Mouse (Mus musculus) intestine, postnatal 0 days (tissue): ENCODE measurements around the gene Lifr. TPM values are rescaled to one million over a fixed set of nuclear protein-coding genes. Genes with fewer than 3 reads are reported as not detected.

Experiments used
- ATAC-seq: fragments of 200-750 bp; cut with Nextera tagmentation; 2 replicates; pipeline ENCODE4 v1.8.0; 2017; ENCODE audit warnings: mild to moderate bottlenecking, moderate TSS enrichment, moderate library complexity
- H3K27ac ChIP-seq: fragments of 300-500 bp; sonication (generic); 2 replicates; pipeline ENCODE4 v1.5.1; 2014; ENCODE audit warnings: mild to moderate bottlenecking, low read depth, low read length, moderate library complexity
- H3K27me3 ChIP-seq: fragments of 300-500 bp; sonication (generic); replicated peaks from 2 replicates; pipeline ENCODE4 v1.6.1; 2014; ENCODE audit warnings: low read length, mixed read lengths; ENCODE audit not compliant: control insufficient read depth, insufficient read depth
- H3K36me3 ChIP-seq: fragments of 300-500 bp; sonication (generic); 2 replicates; pipeline ENCODE4 v1.6.1; 2014; ENCODE audit warnings: mild to moderate bottlenecking, moderate library complexity; ENCODE audit not compliant: control insufficient read depth, insufficient read depth
- H3K4me1 ChIP-seq: fragments of 300-500 bp; sonication (generic); replicated peaks from 2 replicates; pipeline ENCODE4 v1.6.1; 2014; ENCODE audit warnings: antibody characterized with exemption, low read length, mixed read lengths; ENCODE audit not compliant: control insufficient read depth, insufficient read depth
- H3K4me2 ChIP-seq: fragments of 300-500 bp; sonication (generic); replicated peaks from 2 replicates; pipeline ENCODE4 v1.6.1; 2014; ENCODE audit warnings: low read depth, mild to moderate bottlenecking, moderate library complexity
- H3K4me3 ChIP-seq: fragments of 300-500 bp; sonication (generic); 2 replicates; pipeline ENCODE4 v1.5.1; 2014; ENCODE audit warnings: low read depth, low read length
- H3K9ac ChIP-seq: fragments of 300-500 bp; sonication (generic); 2 replicates; pipeline ENCODE4 v1.6.1; 2014; ENCODE audit warnings: mild to moderate bottlenecking, low read depth, low read length
- H3K9me3 ChIP-seq: fragments of 300-500 bp; sonication (generic); 2 replicates; pipeline ENCODE4 v1.6.1; 2016; ENCODE audit warnings: mixed run types; ENCODE audit not compliant: control insufficient read depth
- CTCF ChIP-seq: sonication (generic); IDR thresholded peaks from 2 replicates; pipeline ENCODE4 v1.5.1; 2016; ENCODE audit warnings: low read depth, mild to moderate bottlenecking, control low read depth, antibody characterized with exemption, moderate library complexity
- WGBS: fragments of 180-500 bp; shearing (Covaris S2); extraction: QIAGEN DNeasy Blood & Tissue Kit; methylation state at CpG from one replicate; pipeline ENCODE4 v1.1.7; 2014; 5-methylcytosine and 5-hydroxymethylcytosine counted together
- polyA plus RNA-seq: library from polyadenylated mRNA; unstranded; fragments of >200 nt; fragmentation: Nextera tagmentation; extraction: Ambion mirVana; gene quantifications from 2 replicates; pipeline ENCODE4 v1.2.1, GENCODE M21; 2015

Lifr gene
- polyA plus RNA-seq, 1 experiment from 2014 or later, result 6.3 TPM

DNA sequence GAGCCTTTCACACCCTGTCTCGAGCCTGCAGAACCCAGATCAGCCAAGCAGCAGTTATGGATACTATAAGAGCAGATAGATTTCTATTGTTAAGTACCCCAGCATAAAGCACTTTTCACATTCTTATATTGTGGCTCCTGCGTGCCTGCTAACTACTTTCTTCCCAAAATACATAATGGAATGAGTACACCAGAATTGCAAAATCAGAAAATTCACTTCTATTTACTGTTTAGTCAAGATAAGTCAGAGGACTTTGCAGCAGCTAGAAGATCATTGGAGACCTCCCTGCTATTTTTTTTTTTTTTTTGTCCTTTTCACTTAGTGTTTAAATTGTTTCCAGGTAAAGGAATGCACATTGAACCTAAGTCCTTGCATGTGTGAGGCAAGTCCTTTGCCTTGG, 38.3 kb upstream of the Lifr start:
- H3K27ac ChIP-seq, result no peak overlapping the region
- H3K4me2 ChIP-seq, result no peak overlapping the region
- WGBS, result 76% methylated on average over 2 of the region's 2 CpGs
- TF ChIP-seq CTCF, result no peak
- H3K36me3 ChIP-seq, result no peaks in the 10 kb centered on the region
- no peaks in the 10 kb centered on the region for H3K4me1 ChIP-seq
- 0 out of 2 replicates have a peak, but pooled peaks cover 4% of the 10 kb centered on the region for H3K27me3 ChIP-seq
- no peaks in the 10 kb centered on the region for H3K9me3 ChIP-seq
- no peak overlapping the region for H3K9ac ChIP-seq
- ATAC-seq, result no peak
- no peak overlapping the region for H3K4me3 ChIP-seq

DNA sequence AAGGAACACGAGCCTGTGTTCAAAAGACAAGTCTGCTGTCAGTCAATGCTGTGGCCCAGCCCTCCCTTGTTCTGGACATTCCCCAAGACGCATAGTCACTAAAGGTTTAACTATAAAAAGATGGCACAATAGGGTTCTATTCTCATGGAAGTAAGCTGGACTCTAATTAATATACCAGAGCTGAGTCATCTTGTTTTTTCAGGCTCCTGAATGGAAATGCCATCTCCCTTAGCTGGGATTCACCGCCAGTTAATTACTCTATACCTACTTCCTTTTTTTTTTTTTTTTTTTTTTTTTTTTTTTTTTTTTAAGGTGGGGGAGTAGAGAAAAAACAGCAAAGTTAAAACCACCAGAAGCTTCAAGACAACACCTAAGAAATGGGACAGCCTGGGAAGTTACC, 33.6 kb upstream of the Lifr start:
- Histone ChIP-seq H3K27me3 (no peaks in the 10 kb centered on the region), H3K9me3 (no peaks in the 10 kb centered on the region), H3K4me2 (no peak overlapping the region), H3K9ac (no peak overlapping the region), H3K4me1 (no peaks in the 10 kb centered on the region), H3K36me3 (no peaks in the 10 kb centered on the region), H3K27ac (no peak overlapping the region), H3K4me3 (no peak overlapping the region)
- WGBS, result 71% methylated on average over 3 of the region's 3 CpGs
- TF ChIP-seq CTCF, result no peak
- no peak for ATAC-seq

DNA sequence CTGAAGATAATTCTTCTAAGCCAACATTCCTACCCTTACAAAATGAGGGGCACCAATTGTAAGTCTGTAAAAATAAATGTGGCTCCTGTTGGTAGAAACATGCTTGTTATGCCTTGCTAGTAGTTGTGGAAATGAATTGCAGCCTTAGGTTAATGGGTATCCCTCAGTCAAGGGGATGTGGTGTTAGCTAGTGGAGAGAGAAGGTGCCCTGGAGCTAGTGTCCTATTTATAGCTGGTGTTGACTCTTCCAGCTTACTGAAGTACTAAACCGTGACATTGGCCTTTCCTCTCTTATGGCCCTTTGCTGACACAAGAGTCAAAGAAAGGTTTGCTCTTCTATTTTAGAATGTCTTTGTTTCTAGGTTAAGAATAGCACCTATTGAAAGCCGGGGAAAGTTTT, 29.9 kb upstream of the Lifr start:
- 71% methylated on average over 2 of the region's 2 CpGs for WGBS
- ATAC-seq, result no peak

DNA sequence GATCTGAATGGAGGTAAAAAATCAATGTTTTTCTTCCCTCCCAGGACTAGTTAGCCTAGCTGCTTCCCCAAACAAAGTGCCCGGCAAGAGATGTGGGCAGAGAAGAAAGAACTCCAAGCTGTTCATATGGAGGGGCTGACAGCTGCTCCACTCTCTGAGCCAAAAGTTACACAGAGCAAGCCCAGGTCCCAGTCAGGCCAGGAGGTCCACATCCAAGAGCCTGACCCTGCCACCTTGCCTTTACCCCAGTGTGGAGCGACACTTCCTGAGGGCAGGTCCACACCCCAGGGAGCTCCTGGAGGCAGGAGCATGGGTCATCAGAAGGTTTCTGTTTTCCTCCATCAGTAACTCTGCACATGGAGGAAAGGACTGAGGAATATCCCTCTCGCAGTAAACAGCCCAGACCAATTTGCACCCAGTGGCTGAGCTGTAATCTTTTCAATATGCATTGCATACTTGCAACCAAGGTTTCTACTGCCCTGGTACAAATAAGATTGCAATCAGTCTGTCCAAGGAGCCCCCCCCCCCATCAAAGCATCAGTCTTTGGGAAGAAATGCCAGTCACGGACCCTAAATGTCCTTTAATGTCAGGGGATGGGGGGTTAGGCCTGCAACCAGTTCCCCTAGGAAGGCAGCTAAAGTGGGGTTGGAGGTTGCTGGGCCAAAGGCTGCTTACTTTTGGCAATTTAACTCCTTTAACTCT, 28.3 kb upstream of the Lifr start:
- no peak overlapping the region for H3K27ac ChIP-seq
- H3K36me3 ChIP-seq, result no peaks in the 10 kb centered on the region
- H3K4me1 ChIP-seq, result no peaks in the 10 kb centered on the region
- H3K9ac ChIP-seq, result no peak overlapping the region
- ATAC-seq, result no peak
- H3K4me3 ChIP-seq, result no peak overlapping the region
- no peak overlapping the region for H3K4me2 ChIP-seq
- no peak for TF ChIP-seq CTCF
- no peaks in the 10 kb centered on the region for H3K9me3 ChIP-seq
- H3K27me3 ChIP-seq, result 0 out of 2 replicates have a peak, but pooled peaks cover 6% of the 10 kb centered on the region
- 71% methylated on average over 4 of the region's 4 CpGs for WGBS

More for the DNA sequence above, 29.9 kb upstream of the Lifr start:
- TF ChIP-seq CTCF, result no peak
- Histone ChIP-seq H3K4me3 (no peak overlapping the region), H3K9me3 (no peaks in the 10 kb centered on the region), H3K27ac (no peak overlapping the region), H3K27me3 (0 out of 2 replicates have a peak, but pooled peaks cover 6% of the 10 kb centered on the region), H3K4me1 (no peaks in the 10 kb centered on the region), H3K4me2 (no peak overlapping the region), H3K36me3 (no peaks in the 10 kb centered on the region), H3K9ac (no peak overlapping the region)

DNA sequence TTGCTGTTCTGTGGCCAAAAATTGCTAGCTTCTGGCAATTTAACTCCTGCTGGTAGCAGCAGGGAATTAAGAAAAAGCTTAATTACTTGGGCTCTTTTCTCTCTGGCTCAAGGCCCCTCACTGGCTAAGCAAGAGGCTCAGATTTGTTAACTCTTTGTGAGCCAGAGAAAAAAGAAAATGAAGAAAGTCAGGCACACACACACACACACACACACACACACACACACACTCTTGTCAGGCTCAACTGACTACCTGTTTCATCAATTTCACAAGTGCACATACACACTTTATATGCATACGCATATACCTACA, 27.8 kb upstream of the Lifr start:
- H3K9ac ChIP-seq, result no peak overlapping the region
- no peaks in the 10 kb centered on the region for H3K4me1 ChIP-seq
- WGBS, result 91% methylated on average over 1 of the region's 1 CpGs
- H3K36me3 ChIP-seq, result no peaks in the 10 kb centered on the region
- no peak for ATAC-seq
- 0 out of 2 replicates have a peak, but pooled peaks cover 6% of the 10 kb centered on the region for H3K27me3 ChIP-seq
- no peaks in the 10 kb centered on the region for H3K9me3 ChIP-seq
- no peak overlapping the region for H3K27ac ChIP-seq
- no peak overlapping the region for H3K4me3 ChIP-seq
- no peak overlapping the region for H3K4me2 ChIP-seq
- no peak for TF ChIP-seq CTCF

DNA sequence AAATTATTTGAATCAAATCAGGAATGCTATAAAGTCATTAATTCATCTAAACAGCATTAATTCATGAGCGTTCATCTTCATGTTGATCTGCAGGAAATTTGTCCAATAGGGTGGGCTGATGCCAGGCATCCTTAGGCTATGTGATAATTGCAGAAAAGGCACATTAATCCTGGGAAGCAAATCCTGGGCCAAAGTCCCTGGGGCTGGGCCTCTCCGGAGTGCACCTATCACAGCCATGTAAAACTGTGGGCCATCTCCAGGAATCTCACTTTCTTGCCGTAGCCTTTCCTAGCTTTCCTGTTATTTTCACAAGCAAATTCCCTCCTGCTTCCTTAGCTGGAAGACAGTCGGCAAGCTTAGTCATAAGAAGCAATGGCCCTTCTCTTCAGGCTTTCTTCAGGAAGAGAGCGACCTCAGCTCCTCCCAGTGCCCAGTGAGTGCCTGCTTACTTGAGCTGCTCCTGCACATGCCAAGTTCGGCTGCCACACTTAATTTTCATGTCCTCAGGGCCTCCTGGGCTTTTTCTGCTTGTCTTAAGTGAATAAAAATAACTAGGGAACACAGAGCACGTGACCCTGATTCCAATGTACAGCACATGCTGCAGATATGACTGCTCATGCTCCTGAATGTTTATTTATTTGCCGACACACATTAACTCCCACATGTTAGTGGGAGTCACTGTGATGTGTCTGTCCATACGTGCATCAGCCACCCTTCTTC, 26.7 kb upstream of the Lifr start:
- Histone ChIP-seq H3K27me3 (0 out of 2 replicates have a peak, but pooled peaks cover 6% of the 10 kb centered on the region), H3K4me1 (no peaks in the 10 kb centered on the region), H3K4me3 (no peak overlapping the region), H3K36me3 (no peaks in the 10 kb centered on the region), H3K9ac (no peak overlapping the region), H3K4me2 (no peak overlapping the region), H3K27ac (no peak overlapping the region), H3K9me3 (no peaks in the 10 kb centered on the region)
- ATAC-seq, result no peak
- TF ChIP-seq CTCF, result no peak
- WGBS, result 68% methylated on average over 9 of the region's 9 CpGs
